Mouse (Mus musculus) midbrain, embryonic 16.5 days (tissue): Measurements from ENCODE around the gene Rbfox1. TPM values are rescaled to one million over a fixed set of nuclear protein-coding genes. Genes with fewer than 3 reads are reported as not detected.

Experiments
- ATAC-seq: fragments of 200-750 bp; cut with Nextera tagmentation; 2 replicates; pipeline ENCODE4 v1.8.0; 2017; ENCODE audit warnings: moderate TSS enrichment
- H3K27ac ChIP-seq: fragments of 300-500 bp; sonication (generic); 2 replicates; pipeline ENCODE4 v1.5.1; 2014; ENCODE audit warnings: mild to moderate bottlenecking, low read length, mixed read lengths
- H3K27me3 ChIP-seq: fragments of 300-500 bp; sonication (generic); 2 replicates; pipeline ENCODE4 v1.6.1; 2014; ENCODE audit warnings: low read depth, low read length, mixed read lengths; ENCODE audit not compliant: control insufficient read depth, insufficient read depth
- H3K36me3 ChIP-seq: fragments of 300-500 bp; sonication (generic); 2 replicates; pipeline ENCODE4 v1.6.1; 2014; ENCODE audit warnings: mild to moderate bottlenecking, low read length, moderate library complexity, mixed read lengths; ENCODE audit not compliant: control insufficient read depth, insufficient read depth
- H3K4me1 ChIP-seq: fragments of 300-500 bp; sonication (generic); 2 replicates; pipeline ENCODE4 v1.6.1; 2014; ENCODE audit warnings: mild to moderate bottlenecking, low read length, mixed read lengths; ENCODE audit not compliant: control insufficient read depth, insufficient read depth
- H3K4me2 ChIP-seq: fragments of 300-500 bp; sonication (generic); 2 replicates; pipeline ENCODE4 v1.6.1; 2014; ENCODE audit warnings: mild to moderate bottlenecking, low read length, mixed read lengths
- H3K4me3 ChIP-seq: fragments of 300-500 bp; sonication (generic); 2 replicates; pipeline ENCODE4 v1.5.1; 2014; ENCODE audit warnings: low read depth, mild to moderate bottlenecking, low read length, moderate library complexity, mixed read lengths
- H3K9ac ChIP-seq: fragments of 300-500 bp; sonication (generic); 2 replicates; pipeline ENCODE4 v1.6.1; 2014; ENCODE audit warnings: low read depth, low read length, mixed read lengths
- H3K9me3 ChIP-seq: fragments of 300-500 bp; sonication (generic); replicated peaks from 2 replicates; pipeline ENCODE4 v1.6.1; 2014; ENCODE audit warnings: mild to moderate bottlenecking, low read length, mixed read lengths; ENCODE audit not compliant: control insufficient read depth, poor library complexity, severe bottlenecking
- WGBS: fragments of 180-500 bp; shearing (Covaris S2); extraction: QIAGEN DNeasy Blood & Tissue Kit; methylation state at CpG from one replicate; pipeline ENCODE4 v1.1.7; 2014; 5-methylcytosine and 5-hydroxymethylcytosine counted together
- polyA plus RNA-seq: library from polyadenylated mRNA; unstranded; fragments of >200 nt; fragmentation: Nextera tagmentation; extraction: Ambion mirVana; gene quantifications from 2 replicates; pipeline ENCODE4 v1.2.1, GENCODE M21; 2015

Gene Rbfox1
- polyA plus RNA-seq, 1 experiment from 2014 or later = 259 TPM

DNA sequence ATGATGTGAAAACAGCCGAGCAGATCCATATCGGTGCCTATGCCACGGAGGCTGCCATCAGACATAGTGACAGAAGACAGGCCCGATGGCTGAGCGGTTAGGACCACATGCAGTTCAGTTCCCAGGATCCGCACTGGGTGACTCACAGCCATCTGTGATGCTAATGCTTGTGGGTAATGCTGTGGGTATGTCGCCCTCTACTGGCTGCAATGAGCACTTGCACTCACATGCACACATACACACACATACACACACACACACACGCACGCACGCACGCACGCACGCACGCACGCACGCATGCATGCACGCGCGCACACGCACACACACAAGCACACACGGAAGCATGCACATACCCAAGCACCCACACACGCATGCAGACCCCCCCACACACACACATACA is 237.7 kb downstream of the Rbfox1 start:
- no peaks in the 10 kb centered on the region for H3K36me3 ChIP-seq
- no peak overlapping the region for H3K4me3 ChIP-seq
- no peak overlapping the region for H3K9ac ChIP-seq
- H3K9me3 ChIP-seq = no peaks in the 10 kb centered on the region; the same call in 1 of the 2 replicates
- H3K27me3 ChIP-seq = no peaks in the 10 kb centered on the region
- no peak overlapping the region for H3K4me2 ChIP-seq
- no peaks in the 10 kb centered on the region for H3K4me1 ChIP-seq
- WGBS = 97% methylated on average over 22 of the region's 22 CpGs
- no peak for ATAC-seq
- no peak overlapping the region for H3K27ac ChIP-seq

DNA sequence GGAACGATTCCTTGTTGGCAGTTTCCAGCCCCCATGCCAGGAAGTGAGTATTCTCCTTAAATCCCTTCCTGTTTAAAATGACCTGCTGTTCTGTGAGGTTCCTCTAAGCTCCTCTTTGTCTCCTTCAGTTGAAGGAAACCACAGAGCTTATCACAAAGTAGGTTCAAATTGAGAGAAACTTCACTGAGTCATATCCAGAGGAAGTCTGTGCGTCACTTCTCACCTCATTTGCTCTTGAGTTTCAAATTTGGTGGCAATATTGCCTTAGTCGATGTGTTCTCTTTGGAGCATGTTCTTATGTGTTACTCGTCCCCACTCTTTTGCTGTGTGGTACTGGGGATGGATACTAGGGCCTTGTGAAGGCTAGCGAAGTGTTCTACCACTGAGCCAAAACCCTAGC is 243.2 kb downstream of the Rbfox1 start:
- 77% methylated on average over 5 of the region's 5 CpGs for WGBS

DNA sequence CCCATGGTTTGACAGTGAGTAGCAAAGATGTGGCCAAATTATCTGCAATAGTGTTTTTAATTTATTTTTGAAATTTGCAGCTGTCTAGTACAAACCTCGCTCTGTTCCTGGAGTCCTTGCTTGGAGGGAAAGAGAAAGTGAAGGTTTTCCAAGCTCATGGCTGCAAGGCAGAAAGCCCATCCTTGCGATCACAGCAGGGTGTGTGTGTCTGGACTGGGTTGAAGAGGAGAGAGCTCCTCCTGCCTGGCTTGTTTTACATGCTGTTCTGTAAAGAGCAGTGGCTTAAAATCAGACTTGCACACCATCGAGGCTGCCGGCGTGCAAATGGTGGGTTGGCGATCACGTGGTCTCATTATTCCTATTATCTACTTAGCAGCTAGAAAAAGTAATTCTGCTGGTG is 249.9 kb downstream of the Rbfox1 start:
- no peak overlapping the region for H3K4me2 ChIP-seq
- WGBS = 74% methylated on average over 7 of the region's 7 CpGs
- H3K4me1 ChIP-seq = peaks cover 2% of the 10 kb centered on the region; the same call in 1 of the 2 replicates
- H3K4me3 ChIP-seq = no peak overlapping the region
- no peak overlapping the region for H3K27ac ChIP-seq
- no peak overlapping the region for H3K9ac ChIP-seq
- no peak for ATAC-seq
- no peaks in the 10 kb centered on the region for H3K27me3 ChIP-seq
- H3K9me3 ChIP-seq = no peaks in the 10 kb centered on the region
- no peaks in the 10 kb centered on the region for H3K36me3 ChIP-seq

More for the DNA sequence above, 243.2 kb downstream of the Rbfox1 start:
- no peak overlapping the region for H3K4me3 ChIP-seq
- H3K9ac ChIP-seq = no peak overlapping the region
- H3K36me3 ChIP-seq = no peaks in the 10 kb centered on the region
- H3K4me1 ChIP-seq = no peaks in the 10 kb centered on the region
- no peaks in the 10 kb centered on the region for H3K27me3 ChIP-seq
- no peak overlapping the region for H3K27ac ChIP-seq
- H3K9me3 ChIP-seq = no peaks in the 10 kb centered on the region
- no peak overlapping the region for H3K4me2 ChIP-seq
- no peak for ATAC-seq

DNA sequence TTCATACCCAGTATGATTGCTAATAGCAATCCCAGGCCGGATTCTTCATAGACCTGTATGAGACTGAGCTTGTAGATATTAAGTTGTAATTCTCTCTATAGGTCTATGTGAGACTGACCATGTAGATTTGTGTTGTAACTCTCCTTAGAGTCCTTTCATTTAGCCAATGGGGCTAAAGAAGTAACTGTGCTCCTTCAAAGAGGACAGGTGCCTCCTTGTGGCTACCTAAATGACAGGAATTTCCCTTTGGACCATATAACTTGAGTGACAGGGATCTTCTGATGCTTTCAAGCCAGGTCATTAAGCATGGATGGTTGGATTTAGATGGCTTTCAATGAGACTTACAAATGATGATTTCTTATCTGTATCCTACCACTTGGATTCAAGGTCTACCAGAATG is 254.3 kb downstream of the Rbfox1 start:
- Histone ChIP-seq H3K4me3 (no peak overlapping the region), H3K27me3 (no peaks in the 10 kb centered on the region), H3K4me2 (no peak overlapping the region), H3K9ac (no peak overlapping the region), H3K4me1 (peaks cover 2% of the 10 kb centered on the region; the same call in 1 of the 2 replicates), H3K27ac (no peak overlapping the region), H3K9me3 (no peaks in the 10 kb centered on the region), H3K36me3 (no peaks in the 10 kb centered on the region)
- no peak for ATAC-seq
- WGBS = 72% methylated on average over 1 of the region's 1 CpGs

DNA sequence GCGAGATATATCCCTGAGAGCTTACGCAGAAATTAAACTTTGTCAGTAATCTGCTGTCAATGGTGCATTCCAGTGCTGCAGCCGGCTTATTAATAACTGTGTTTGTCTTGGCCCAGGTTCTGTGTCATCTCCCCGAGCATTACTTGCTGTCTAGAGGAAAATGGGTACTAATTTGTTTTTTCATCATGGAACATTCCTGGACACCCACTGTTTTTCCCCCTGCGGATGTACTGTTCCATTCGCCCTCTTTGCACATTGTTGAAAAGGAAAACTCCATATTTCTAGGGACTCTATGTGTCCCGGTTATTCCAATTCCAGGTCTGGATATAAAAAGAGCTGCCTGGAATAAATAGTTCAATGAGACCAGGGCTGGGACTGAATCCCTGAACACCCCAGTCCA is 262.8 kb downstream of the Rbfox1 start:
- no peak overlapping the region for H3K4me3 ChIP-seq
- no peak overlapping the region for H3K9ac ChIP-seq
- H3K4me2 ChIP-seq = no peak overlapping the region
- 59% methylated on average over 7 of the region's 7 CpGs for WGBS
- H3K27ac ChIP-seq = no peak overlapping the region
- H3K9me3 ChIP-seq = no peaks in the 10 kb centered on the region
- no peaks in the 10 kb centered on the region for H3K27me3 ChIP-seq
- no peaks in the 10 kb centered on the region for H3K36me3 ChIP-seq
- 0 out of 2 replicates have a peak, but pooled peaks cover 3% of the 10 kb centered on the region for H3K4me1 ChIP-seq
- no peak for ATAC-seq

DNA sequence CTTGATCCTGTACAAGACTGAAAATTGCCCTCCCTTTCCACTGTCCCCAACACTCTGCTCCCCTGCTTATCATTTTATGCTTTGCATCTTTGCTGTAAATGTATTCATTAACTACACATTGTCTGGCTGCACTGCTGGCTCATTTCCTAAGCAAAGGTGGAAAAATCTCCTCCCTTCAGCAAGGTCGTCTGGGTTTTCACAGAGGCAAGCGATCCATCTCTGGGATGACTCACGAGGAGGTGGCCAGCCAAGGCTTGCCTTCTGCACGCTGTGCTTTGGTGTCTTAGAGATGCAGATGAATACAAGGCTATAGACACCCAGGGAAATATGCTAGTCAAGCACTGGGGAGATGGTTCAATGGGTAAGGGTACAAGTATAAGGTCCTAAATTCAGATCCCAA is 264.2 kb downstream of the Rbfox1 start:
- no peaks in the 10 kb centered on the region for H3K36me3 ChIP-seq
- no peaks in the 10 kb centered on the region for H3K9me3 ChIP-seq
- no peak overlapping the region for H3K27ac ChIP-seq
- H3K9ac ChIP-seq = no peak overlapping the region
- H3K4me2 ChIP-seq = no peak overlapping the region
- H3K4me3 ChIP-seq = no peak overlapping the region
- no peak for ATAC-seq
- WGBS = 69% methylated on average over 4 of the region's 4 CpGs
- H3K27me3 ChIP-seq = no peaks in the 10 kb centered on the region
- 0 out of 2 replicates have a peak, but pooled peaks cover 3% of the 10 kb centered on the region for H3K4me1 ChIP-seq

DNA sequence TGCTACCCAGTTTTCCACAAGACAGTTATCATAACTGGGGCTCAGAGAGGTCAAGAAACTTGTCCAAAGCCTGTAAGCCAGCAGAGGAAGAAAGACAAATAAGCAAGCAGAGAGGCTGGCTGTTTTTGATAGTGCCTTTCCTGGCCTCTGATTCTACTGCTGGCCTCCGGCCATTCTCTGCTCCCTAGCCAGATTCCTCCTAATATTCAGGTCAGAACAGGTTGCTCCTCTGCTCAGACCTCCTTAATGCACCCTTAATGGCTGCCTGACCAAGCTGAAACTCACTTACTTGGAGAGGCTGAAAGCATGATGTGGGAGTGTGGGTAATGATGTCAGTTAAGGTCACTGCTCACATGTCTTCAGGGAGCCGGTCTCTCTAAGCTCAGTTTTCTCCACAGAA is 270.4 kb downstream of the Rbfox1 start:
- Histone ChIP-seq H3K27ac (no peak overlapping the region), H3K9ac (no peak overlapping the region), H3K27me3 (no peaks in the 10 kb centered on the region), H3K4me3 (no peak overlapping the region), H3K4me1 (peaks cover 3% of the 10 kb centered on the region; the same call in 1 of the 2 replicates), H3K4me2 (no peak overlapping the region), H3K9me3 (no peaks in the 10 kb centered on the region), H3K36me3 (no peaks in the 10 kb centered on the region)
- no peak for ATAC-seq
- WGBS = 81% methylated on average over 2 of the region's 2 CpGs

DNA sequence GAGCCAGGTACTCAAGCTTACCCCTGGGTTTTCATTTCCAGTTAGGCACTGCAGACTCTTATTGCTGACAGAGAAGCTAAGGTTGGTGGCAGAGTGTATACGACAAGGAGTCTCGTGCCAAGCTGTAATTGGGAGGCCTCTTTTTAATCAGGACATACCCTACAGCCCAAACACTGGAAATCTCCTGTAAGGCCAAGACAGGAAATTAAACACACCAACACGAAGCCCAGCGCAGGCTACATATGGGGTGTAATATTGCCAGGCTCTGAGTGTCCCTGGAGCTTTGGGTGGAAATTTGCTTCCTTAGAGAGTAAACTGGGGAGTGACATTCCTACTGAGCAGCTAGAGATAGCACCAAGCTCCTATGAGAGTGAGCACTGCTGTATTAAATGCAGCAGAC is 279.3 kb downstream of the Rbfox1 start:
- no peak overlapping the region for H3K9ac ChIP-seq
- ATAC-seq = no peak
- no peak overlapping the region for H3K4me3 ChIP-seq
- no peaks in the 10 kb centered on the region for H3K27me3 ChIP-seq
- no peaks in the 10 kb centered on the region for H3K36me3 ChIP-seq
- 83% methylated on average over 4 of the region's 4 CpGs for WGBS
- H3K27ac ChIP-seq = no peak overlapping the region
- no peak overlapping the region for H3K4me2 ChIP-seq
- H3K4me1 ChIP-seq = no peaks in the 10 kb centered on the region
- no peaks in the 10 kb centered on the region for H3K9me3 ChIP-seq

DNA sequence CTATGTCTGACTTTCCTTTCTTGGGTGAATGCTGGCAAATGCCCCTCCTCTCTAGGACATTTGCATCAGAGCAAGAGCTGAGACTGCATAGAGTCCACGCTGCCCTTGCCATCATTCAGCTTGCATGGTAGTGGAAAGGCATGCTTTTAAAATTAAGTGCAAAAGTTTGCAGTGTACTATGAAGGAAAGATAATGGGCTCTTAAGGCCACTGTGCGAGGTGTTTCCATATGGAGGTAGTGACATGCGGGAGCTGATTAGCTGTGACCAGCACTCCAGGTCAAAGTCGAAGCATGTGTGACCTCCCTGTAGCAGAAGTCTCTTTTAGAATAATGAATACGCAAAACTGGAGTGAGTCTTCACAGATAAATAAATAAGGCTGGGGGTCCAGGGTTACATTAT is 284.2 kb downstream of the Rbfox1 start:
- Histone ChIP-seq H3K27ac (no peak overlapping the region), H3K4me2 (no peak overlapping the region), H3K36me3 (no peaks in the 10 kb centered on the region), H3K9me3 (no peaks in the 10 kb centered on the region), H3K9ac (no peak overlapping the region), H3K4me3 (no peak overlapping the region), H3K4me1 (no peaks in the 10 kb centered on the region), H3K27me3 (no peaks in the 10 kb centered on the region)
- 88% methylated on average over 5 of the region's 5 CpGs for WGBS
- ATAC-seq = no peak
